Mouse (Mus musculus): ENCODE measurements around the gene Cdh13.

- TF ChIP-seq CTCF (IDR thresholded peaks at IDR 0.05) (no peak), POLR2A (IDR thresholded peaks at IDR 0.05; ENCODE audit: insufficient read depth, low read depth, low read length) (no peak)
Measured at GRCm38 (mm10) chr8:118477587-118477986, 194.1 kb downstream of the Cdh13 start.

All from heart, adult 2 months (tissue).